Comparison of ENCODE assay signal across 20 mouse cellular contexts in the genomic region with DNA sequence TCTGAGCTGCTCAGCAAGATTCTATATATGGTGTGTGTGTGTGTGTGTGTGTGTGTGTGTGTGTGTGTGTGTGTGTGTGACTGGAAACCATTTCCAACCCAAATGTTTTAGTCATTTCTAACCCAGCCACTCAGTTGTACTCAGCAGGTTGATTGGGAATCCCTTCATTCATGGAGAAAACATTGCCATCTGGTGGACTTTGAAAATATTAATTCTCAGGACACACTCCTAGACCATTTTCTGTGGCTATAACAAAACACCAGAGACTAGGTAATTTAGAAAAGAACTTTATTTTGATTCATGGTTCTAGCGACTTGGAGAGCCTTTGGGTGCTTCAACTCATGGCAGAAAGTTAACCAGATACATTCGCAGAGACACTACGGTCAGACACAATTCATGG.
DNase-seq lines count a peak whose midpoint lies in the region; ATAC-seq and TF ChIP-seq lines count a peak whose summit lies in the region.
"Had no signal": no experiment of that assay in that cellular context is flagged by ENCODE, and none has a peak within 500 bp of the region (broad histone marks: within the 10 kb centered on the region; RNA-seq: fewer than 3 reads in every experiment).

No protein-coding gene starts in this region.

- H3K36me3 ChIP-seq in forebrain, embryonic 14.5 days (ENCODE audit: control insufficient read depth, insufficient read depth, low read length): no peaks in the 10 kb centered on the region
- H3K36me3 ChIP-seq in forebrain, embryonic 15.5 days: no peaks in the 10 kb centered on the region
- H3K36me3 ChIP-seq: embryonic facial prominence, embryonic 13.5 days; heart, embryonic 13.5 days; hindbrain, embryonic 15.5 days; limb, embryonic 10.5 days; liver, embryonic 13.5 days; midbrain, embryonic 12.5 days had no signal

- no peaks in the 10 kb centered on the region for H3K4me1 ChIP-seq in forebrain, embryonic 14.5 days (ENCODE audit: control insufficient read depth, insufficient read depth, low read length)
- no peaks in the 10 kb centered on the region for H3K4me1 ChIP-seq in forebrain, embryonic 15.5 days
- H3K4me1 ChIP-seq: embryonic facial prominence, embryonic 13.5 days; heart, embryonic 13.5 days; hindbrain, embryonic 15.5 days; limb, embryonic 10.5 days; liver, embryonic 13.5 days; midbrain, embryonic 12.5 days had no signal

- 88% methylated on average over 3 of the region's 3 CpGs for WGBS in forebrain, embryonic 14.5 days
- 83% methylated on average over 3 of the region's 3 CpGs for WGBS in forebrain, embryonic 15.5 days

- DNase-seq in forebrain, embryonic 14.5 days (ENCODE audit: low spot score): peak; percentile 42
- DNase-seq in layer of hippocampus, adult 2 months (ENCODE audit: low spot score in 2 of 2): no peak
- no peak for DNase-seq in layer of hippocampus, postnatal 25 days (ENCODE audit: extremely low spot score in 1 of 2, low spot score in 1 of 2)
- peak; percentile 13 for DNase-seq in retina, adult 2 months (ENCODE audit: low read depth, low spot score)
- DNase-seq in retina, embryonic 14.5 days (ENCODE audit: low spot score): no peak
- no peak for DNase-seq in c-Kit-positive CD71-positive TER-119-positive erythroid progenitor cells, embryonic 14.5 days (ENCODE audit: low spot score)
- DNase-seq: adrenal gland, adult 2 months; cerebellum, adult 9-10 months; heart, adult 11 months; kidney, adult 18-20 months; kidney, postnatal 10 days; liver, embryonic 13.5 days; thymus, postnatal 25 days had no signal

- no peak overlapping the region for H3K4me3 ChIP-seq in forebrain, embryonic 14.5 days (ENCODE audit: low read depth, low read length)
- no peak overlapping the region for H3K4me3 ChIP-seq in forebrain, embryonic 15.5 days
- no peak overlapping the region for H3K4me3 ChIP-seq in layer of hippocampus, adult 2 months
- H3K4me3 ChIP-seq: embryonic facial prominence, embryonic 13.5 days; heart, embryonic 13.5 days; hindbrain, embryonic 15.5 days; limb, embryonic 10.5 days; liver, embryonic 13.5 days; midbrain, embryonic 12.5 days had no signal

- peak; percentile 54 for TF ChIP-seq CTCF in layer of hippocampus, adult 2 months (conservative IDR thresholded peaks at IDR 0.05)

- no peaks in the 10 kb centered on the region for H3K27me3 ChIP-seq in forebrain, embryonic 14.5 days (replicated peaks; ENCODE audit: control insufficient read depth, insufficient read depth, low read length)
- no peaks in the 10 kb centered on the region for H3K27me3 ChIP-seq in forebrain, embryonic 15.5 days
- H3K27me3 ChIP-seq: embryonic facial prominence, embryonic 13.5 days; hindbrain, embryonic 15.5 days; liver, embryonic 13.5 days; midbrain, embryonic 12.5 days had no signal

- no peak overlapping the region for H3K9ac ChIP-seq in forebrain, embryonic 14.5 days (ENCODE audit: low read length)
- H3K9ac ChIP-seq in forebrain, embryonic 15.5 days (replicated peaks): no peak overlapping the region
- H3K9ac ChIP-seq: embryonic facial prominence, embryonic 13.5 days; heart, embryonic 13.5 days; hindbrain, embryonic 15.5 days; liver, embryonic 13.5 days; midbrain, embryonic 12.5 days had no signal

- no peak overlapping the region for H3K4me2 ChIP-seq in forebrain, embryonic 14.5 days (ENCODE audit: low read length)
- no peak overlapping the region for H3K4me2 ChIP-seq in forebrain, embryonic 15.5 days (replicated peaks)
- H3K4me2 ChIP-seq: embryonic facial prominence, embryonic 13.5 days; heart, embryonic 13.5 days; hindbrain, embryonic 15.5 days; liver, embryonic 13.5 days; midbrain, embryonic 12.5 days had no signal

- H3K27ac ChIP-seq in forebrain, embryonic 14.5 days (ENCODE audit: low read depth, low read length): no peak overlapping the region
- no peak overlapping the region for H3K27ac ChIP-seq in forebrain, embryonic 15.5 days (replicated peaks)
- no peak overlapping the region for H3K27ac ChIP-seq in layer of hippocampus, adult 2 months
- H3K27ac ChIP-seq: embryonic facial prominence, embryonic 13.5 days; heart, embryonic 13.5 days; hindbrain, embryonic 15.5 days; limb, embryonic 10.5 days; liver, embryonic 13.5 days; midbrain, embryonic 12.5 days had no signal

- ATAC-seq in forebrain, embryonic 14.5 days: no peak
- no peak for ATAC-seq in forebrain, embryonic 15.5 days (replicated peaks)
- ATAC-seq: lung, postnatal 0 days had no signal

- H3K9me3 ChIP-seq in forebrain, embryonic 14.5 days (replicated peaks; ENCODE audit: control insufficient read depth, low read length): no peaks in the 10 kb centered on the region
- H3K9me3 ChIP-seq in forebrain, embryonic 15.5 days: no peaks in the 10 kb centered on the region
- H3K9me3 ChIP-seq: embryonic facial prominence, embryonic 13.5 days; heart, embryonic 13.5 days; hindbrain, embryonic 15.5 days; limb, embryonic 10.5 days; liver, embryonic 13.5 days; midbrain, embryonic 12.5 days had no signal

Comparison
In these comparisons a context has a peak if more than half of its experiments do, and no peak if none do; other contexts are left out.
1. DNase-seq: peak in forebrain, embryonic 14.5 days (single experiment) and retina, adult 2 months (single experiment); none in layer of hippocampus, adult 2 months (0 of 2), layer of hippocampus, postnatal 25 days (0 of 2), retina, embryonic 14.5 days (single experiment) and c-Kit-positive CD71-positive TER-119-positive erythroid progenitor cells, embryonic 14.5 days (single experiment).